Mouse (Mus musculus): ENCODE measurements around the gene Dcpp1.
"Not testable (repeated sequence)": the region's sequence is repeated elsewhere in the genome, so short reads cannot be mapped to it uniquely, and the experiment has no call there.

Dcpp1 gene

DNA sequence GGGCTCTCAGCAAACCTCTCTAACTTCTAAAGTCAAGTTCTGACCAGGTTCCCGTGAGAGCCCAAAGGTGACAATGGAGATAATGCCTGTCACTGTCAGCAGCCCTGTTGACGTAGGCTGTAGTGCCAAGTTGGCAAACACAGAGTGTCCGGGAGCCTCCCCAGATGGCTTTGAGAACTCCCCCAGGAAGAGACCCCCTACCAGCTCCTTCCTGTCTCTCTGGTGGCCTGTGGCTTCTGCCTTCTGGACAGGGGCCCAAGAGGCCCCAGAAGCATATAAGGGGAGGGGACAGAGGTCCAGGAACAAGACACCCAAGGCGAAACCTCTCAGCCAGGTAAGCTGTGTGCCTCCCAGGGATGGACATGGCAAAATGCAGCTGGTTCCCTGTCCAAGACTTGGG lies at the start of gene Dcpp1, which contains the start of gene Dcpp2:
TSS of gene Dcpp1 (plus strand) at position 301 of the 400 bp plus-strand sequence.
TSS of gene Dcpp2 (plus strand) at position 305 of the 400 bp plus-strand sequence.
- DNase-seq (ENCODE audit: low spot score), result not testable (repeated sequence)

- no peak for DNase-seq (ENCODE audit: low spot score)
Observed at GRCm38 (mm10) chr17:23831201-23831600, 49.5 kb upstream of the Dcpp1 start.

GRCm38 (mm10) chr17:23836006-23836575 lies 44.6 kb upstream of the Dcpp1 start, which contains the start of gene Prss33:
Gene Prss33 (minus strand): TSS chr17:23836056.
- no peak for DNase-seq (ENCODE audit: low spot score)

- DNase-seq (ENCODE audit: low spot score), result no peak
Observed at GRCm38 (mm10) chr17:23841145-23841544, 39.5 kb upstream of the Dcpp1 start.

GRCm38 (mm10) chr17:23843141-23843811 lies 37.4 kb upstream of the Dcpp1 start:
- DNase-seq (ENCODE audit: low spot score), result no peak

- DNase-seq (ENCODE audit: low spot score), result no peak
Observed at GRCm38 (mm10) chr17:23843812-23844273, 36.8 kb upstream of the Dcpp1 start, which contains the start of the genes Prss32 and Prss41. Gene Prss32 (plus strand): TSS chr17:23843855. Gene Prss41 (minus strand): TSS chr17:23844172.

- no peak for DNase-seq (ENCODE audit: low spot score)
Observed at GRCm38 (mm10) chr17:23850028-23850427, 30.6 kb upstream of the Dcpp1 start.

DNA sequence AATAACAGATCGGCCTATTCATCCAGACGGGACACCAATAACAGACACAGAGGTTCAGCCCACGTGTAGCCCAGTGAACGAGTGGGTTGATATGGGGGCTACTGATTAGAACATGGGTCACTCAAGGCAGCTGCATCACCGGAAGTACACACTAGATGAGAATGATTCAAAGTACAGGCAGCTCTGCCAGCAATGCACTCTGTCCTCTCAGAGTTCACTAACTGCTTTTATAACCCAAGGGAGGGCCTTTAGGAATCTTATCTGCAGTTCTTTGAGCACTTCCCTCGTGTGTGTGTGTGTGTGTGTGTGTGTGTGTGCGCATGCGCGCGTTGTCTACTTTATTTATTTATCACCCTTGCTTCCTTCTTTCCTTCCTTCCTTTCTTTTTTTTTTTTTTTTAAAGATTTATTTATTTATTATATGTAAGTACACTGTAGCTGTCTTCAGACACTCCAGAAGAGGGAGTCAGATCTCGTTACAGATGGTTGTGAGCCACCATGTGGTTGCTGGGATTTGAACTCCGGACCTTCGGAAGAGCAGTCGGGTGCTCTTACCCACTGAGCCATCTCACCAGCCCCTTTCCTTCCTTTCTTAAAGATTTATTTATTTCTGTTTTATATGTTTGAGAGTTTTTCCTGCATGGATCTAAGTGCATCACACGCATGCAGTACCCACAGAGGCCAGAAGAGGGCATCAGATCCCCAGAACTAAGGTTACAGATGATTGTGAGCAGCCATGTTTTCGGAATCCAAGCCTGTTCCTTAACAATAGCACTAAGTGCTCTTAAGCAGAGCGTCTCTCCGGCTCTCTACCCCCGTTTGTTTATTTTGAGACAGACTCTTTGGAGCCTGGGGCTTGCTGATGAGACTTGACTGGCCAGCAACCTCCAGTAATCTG lies 29.6 kb upstream of the Dcpp1 start:
- peak; percentile 45 for DNase-seq (ENCODE audit: low spot score)

DNA sequence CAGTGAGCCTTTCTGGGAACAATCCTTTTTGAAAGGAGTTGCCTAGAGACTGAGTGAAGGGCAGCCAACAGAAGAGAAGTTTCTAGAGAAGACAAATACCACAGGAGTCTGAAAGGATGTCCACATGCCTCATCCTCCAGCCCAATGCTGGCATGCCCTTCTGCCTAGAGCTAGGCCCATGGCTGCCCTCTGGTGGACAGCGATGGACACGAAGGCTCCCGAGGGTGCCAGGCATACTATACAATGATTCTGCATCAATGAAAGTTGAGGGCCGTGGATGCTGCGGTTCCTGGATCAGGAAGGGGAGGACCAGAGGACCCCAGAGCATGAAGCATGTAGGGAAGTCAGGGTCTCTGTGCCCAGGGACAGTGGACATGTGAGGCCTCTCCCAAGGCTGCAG lies 27.4 kb upstream of the Dcpp1 start:
- no peak for DNase-seq (ENCODE audit: low spot score)

DNA sequence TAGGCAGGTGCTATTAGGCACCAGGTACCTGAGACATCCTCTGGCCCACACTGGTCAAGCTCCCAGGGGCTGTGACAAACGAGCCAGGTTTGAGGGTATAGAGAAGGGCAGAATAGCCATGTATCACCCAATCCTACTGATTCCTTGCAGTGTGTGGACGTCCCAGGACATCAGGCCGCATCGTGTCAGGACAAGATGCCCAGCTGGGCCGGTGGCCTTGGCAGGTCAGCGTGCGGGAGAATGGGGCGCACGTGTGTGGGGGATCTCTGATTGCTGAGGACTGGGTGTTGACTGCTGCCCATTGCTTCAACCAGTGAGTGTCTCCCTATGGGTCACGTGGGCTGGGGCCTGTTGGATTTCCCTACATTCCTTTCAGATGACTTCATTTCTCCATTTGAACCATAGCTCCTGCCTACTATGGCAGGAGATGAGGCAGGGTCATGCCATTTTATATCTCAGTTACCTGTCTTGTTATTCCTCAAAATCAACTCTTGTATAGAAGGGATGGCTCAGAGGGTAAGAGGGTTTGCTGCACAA lies 26.4 kb upstream of the Dcpp1 start:
- no peak for DNase-seq (ENCODE audit: low spot score)

DNA sequence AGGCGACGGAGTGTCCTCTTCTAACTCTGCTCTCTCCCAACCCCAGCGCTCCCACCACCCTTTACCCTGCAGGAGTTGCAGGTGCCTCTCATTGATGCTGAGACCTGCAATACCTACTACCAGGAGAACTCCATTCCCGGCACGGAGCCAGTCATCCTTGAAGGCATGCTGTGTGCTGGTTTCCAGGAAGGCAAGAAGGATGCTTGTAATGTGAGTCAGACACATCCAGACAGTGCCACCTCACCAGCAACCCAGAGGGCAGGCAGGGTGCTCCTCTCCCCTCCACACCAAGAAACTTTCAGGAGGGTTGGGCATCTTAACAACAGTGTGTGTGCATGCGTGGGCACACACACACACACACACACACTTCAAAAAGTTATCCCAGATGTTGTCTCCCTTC lies 23.5 kb upstream of the Dcpp1 start:
- no peak for DNase-seq (ENCODE audit: low spot score)

DNA sequence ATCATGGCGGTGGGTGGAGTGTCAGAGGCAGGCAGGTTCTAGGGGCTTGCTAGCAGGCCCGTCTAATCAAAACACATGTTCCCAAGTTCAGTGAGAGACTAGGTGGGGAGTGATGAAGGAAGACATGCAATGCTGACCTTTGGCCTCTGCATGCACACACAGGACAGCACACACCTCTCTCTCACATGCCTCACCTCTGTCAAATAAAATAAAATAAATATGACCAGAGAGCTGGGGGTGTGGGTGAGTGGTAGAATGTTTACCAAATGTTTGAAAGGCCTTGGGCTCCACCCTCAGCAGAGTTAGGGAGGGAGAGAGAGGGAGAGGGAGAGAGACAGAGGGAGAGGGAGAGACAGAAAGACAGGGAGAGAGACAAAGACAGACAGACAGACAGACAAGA lies 22.8 kb upstream of the Dcpp1 start:
- no peak for DNase-seq (ENCODE audit: low spot score)

DNA sequence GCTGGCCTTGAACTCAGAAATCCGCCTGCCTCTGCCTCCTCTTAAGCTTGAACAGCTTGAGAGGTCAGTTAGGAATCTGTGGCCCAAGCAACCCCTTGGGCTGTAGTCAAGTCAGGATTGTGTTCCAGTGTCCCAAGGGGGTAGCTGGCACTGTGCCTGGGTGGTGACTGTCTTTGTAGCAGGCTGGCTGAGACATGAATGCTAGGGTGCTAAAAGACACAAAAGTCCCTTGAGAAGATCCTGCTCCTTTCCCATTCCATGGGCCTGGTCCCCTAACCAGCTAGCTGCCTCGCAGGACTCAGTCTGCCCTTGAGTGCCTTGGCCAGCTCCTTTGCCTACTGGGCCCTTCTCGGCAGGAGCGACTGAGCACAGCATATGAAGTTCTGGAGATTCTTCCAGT lies 17.8 kb upstream of the Dcpp1 start:
- no peak for DNase-seq (ENCODE audit: low spot score)

DNA sequence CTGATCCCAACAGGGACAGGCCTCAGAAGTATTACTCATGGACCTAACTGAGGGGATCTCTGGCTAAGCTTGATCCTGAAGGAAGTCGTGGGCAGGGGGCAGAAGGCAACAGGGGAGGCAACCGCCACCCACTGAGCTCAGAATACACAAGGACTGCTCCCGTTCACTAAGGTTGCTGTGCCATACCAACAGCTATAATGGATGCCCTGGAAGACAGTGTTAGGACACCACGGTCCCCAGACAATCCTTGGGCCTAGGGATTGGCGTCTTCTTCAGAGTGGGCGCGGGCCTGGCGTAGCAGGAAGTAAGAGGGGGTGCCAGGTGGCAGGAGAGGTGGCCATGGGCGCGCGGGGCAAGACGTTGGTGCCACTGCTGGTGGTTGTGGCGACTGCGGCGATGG lies 12.9 kb upstream of the Dcpp1 start, which contains the start of gene Prss21:
TSS of gene Prss21 (plus strand) at position 301 of the 400 bp plus-strand sequence.
- no peak for DNase-seq (ENCODE audit: low spot score)

DNA sequence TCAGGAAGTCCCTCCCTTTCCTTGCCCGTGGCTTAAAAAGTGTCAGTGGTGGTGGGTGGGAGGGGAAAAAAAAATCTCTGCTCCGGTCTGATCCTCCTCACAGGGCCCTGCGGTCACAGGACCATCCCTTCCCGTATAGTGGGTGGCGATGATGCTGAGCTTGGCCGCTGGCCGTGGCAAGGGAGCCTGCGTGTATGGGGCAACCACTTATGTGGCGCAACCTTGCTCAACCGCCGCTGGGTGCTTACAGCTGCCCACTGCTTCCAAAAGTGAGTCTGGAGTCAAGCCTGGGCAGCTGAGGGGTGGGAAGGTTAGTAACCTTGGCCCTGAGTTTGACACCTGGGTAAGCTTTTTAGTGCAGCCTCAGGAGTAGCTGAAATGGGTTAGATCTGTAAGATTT lies 12.2 kb upstream of the Dcpp1 start:
- DNase-seq (ENCODE audit: low spot score), result no peak

GRCm38 (mm10) chr17:23873884-23874856 lies 6.5 kb upstream of the Dcpp1 start:
- no peak for DNase-seq (ENCODE audit: low spot score)

GRCm38 (mm10) chr17:23876741-23877140 lies 3.9 kb upstream of the Dcpp1 start:
- no peak for DNase-seq (ENCODE audit: low spot score)

DNA sequence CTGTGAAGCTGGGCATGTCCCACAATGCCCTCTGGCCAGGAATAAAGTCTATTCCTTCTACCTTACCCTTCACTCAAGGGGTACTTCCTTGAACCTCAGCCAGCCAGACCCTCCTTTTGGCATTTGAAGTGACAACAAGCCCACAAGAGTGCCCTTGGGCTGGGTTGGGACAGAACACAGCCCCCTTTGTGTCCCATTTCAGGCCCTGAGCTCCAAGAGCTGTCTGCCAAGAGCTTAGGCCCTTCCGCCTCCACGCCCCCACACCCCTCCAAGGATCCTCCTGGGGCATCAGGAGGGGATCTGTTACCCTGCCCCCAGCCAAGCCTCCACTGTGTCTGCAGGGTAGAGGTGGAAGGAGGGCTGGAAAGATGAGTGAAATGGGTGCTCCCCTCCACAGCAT lies 3.5 kb upstream of the Dcpp1 start:
- no peak for DNase-seq (ENCODE audit: low spot score)

DNA sequence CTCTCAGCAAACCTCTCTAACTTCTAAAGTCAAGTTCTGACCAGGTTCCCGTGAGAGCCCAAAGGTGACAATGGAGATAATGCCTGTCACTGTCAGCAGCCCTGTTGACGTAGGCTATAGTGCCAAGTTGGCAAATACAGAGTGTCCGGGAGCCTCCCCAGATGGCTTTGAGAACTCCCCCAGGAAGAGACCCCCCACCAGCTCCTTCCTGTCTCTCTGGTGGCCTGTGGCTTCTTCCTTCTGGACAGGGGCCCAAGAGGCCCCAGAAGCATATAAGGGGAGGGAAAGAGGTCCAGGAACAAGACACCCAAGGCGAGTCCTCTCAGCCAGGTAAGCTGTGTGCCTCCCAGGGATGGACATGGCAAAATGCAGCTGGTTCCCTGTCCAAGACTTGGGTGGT lies 36.5 kb downstream of the Dcpp1 start, which contains the start of gene Dcpp3:
TSS of gene Dcpp3 (plus strand) at position 301 of the 400 bp plus-strand sequence.
- not testable (repeated sequence) for DNase-seq (ENCODE audit: low spot score)

- DNase-seq (ENCODE audit: low spot score), result peak; percentile 81
Observed at GRCm38 (mm10) chr17:23924531-23925007, 43.9 kb downstream of the Dcpp1 start.

- peak; percentile 40 for DNase-seq (ENCODE audit: low spot score)
Observed at GRCm38 (mm10) chr17:23925090-23925493, 44.4 kb downstream of the Dcpp1 start.

Measured in left cerebral cortex, adult 11 months (tissue).